Mouse (Mus musculus): ENCODE measurements around the gene Trpc4ap.

GRCm38 (mm10) chr2:155683821-155684220, 8.4 kb downstream of the Trpc4ap start:
- TF ChIP-seq CTCF (IDR thresholded peaks at IDR 0.05; ENCODE audit: low read depth) = no peak
- no peak for TF ChIP-seq EP300 (IDR thresholded peaks at IDR 0.05; ENCODE audit: low read depth)

Data from liver, embryonic 14.5 days (tissue).